Mouse (Mus musculus) left cerebral cortex, postnatal 14 days (tissue): Measurements from ENCODE around the gene Traf2. TPM values are rescaled to one million over a fixed set of nuclear protein-coding genes. Genes with fewer than 3 reads are reported as not detected.
"Not testable (repeated sequence)": the region's sequence is repeated elsewhere in the genome, so short reads cannot be mapped to it uniquely, and the experiment has no call there.

Source experiments
- DNase-seq, 2 experiments: peaks; one replicate each; pipeline ENCODE4 v3.0.0; 2021 to 2022; ENCODE audit warnings: low spot score in 2 of 2, mixed read lengths in 1 of 2
- intact Hi-C: fragments of 180-260 bp; cut with DNase I; formaldehyde crosslinking; loops from one replicate; pipeline ENCODE4 v1.15.1; 2025
- total RNA-seq, 2 experiments: library from RNA; stranded (reverse); gene quantifications; 2 replicates each; pipeline ENCODE4 v1.2.3; 2021

Traf2 gene
- total RNA-seq, 2 experiments from 2014 or later: 9.1 to 9.5 TPM

GRCm38 (mm10) chr2:25576965-25577891 lies 30.5 kb upstream of the Traf2 start:
- DNase-seq: no peak
- intact Hi-C loops: no loop called here

- intact Hi-C loops: no loop called here
- DNase-seq: no peak
Observed at GRCm38 (mm10) chr2:25576028-25576850, 29.5 kb upstream of the Traf2 start.

- intact Hi-C loops: no loop called here
- no peak for DNase-seq
Observed at GRCm38 (mm10) chr2:25575432-25576027, 28.8 kb upstream of the Traf2 start.

- intact Hi-C loops: no loop called here
- peak; percentile 96 to 98 for DNase-seq
Observed at GRCm38 (mm10) chr2:25574579-25575431, 28.1 kb upstream of the Traf2 start, which contains the start of the genes Mamdc4 and Phpt1. TSS of gene Mamdc4 (minus strand) at chr2:25574845. TSS of gene Phpt1 (minus strand) at chr2:25575224.

GRCm38 (mm10) chr2:25574136-25574535 lies 27.4 kb upstream of the Traf2 start:
- intact Hi-C loops: no loop called here
- no peak for DNase-seq

- DNase-seq: no peak
- intact Hi-C loops: no loop called here
Observed at GRCm38 (mm10) chr2:25573068-25573467, 26.3 kb upstream of the Traf2 start.

GRCm38 (mm10) chr2:25571221-25571620 lies 24.5 kb upstream of the Traf2 start:
- intact Hi-C loops: no loop called here
- no peak for DNase-seq

- intact Hi-C loops: no loop called here
- no peak for DNase-seq
Observed at GRCm38 (mm10) chr2:25569323-25569722, 22.6 kb upstream of the Traf2 start.

GRCm38 (mm10) chr2:25568473-25569019 lies 21.8 kb upstream of the Traf2 start:
- no peak for DNase-seq
- intact Hi-C loops: no loop called here

GRCm38 (mm10) chr2:25566558-25566957 lies 19.8 kb upstream of the Traf2 start:
- DNase-seq: no peak
- intact Hi-C loops: no loop called here

- intact Hi-C loops: no loop called here
- no peak for DNase-seq
Observed at GRCm38 (mm10) chr2:25565741-25566140, 19.0 kb upstream of the Traf2 start.

GRCm38 (mm10) chr2:25561946-25562345 lies 15.2 kb upstream of the Traf2 start:
- DNase-seq: no peak
- intact Hi-C loops: no loop called here

- intact Hi-C loops: no loop called here
- no peak for DNase-seq
Observed at GRCm38 (mm10) chr2:25560551-25560950, 13.8 kb upstream of the Traf2 start.

- intact Hi-C loops: no loop called here
- DNase-seq: no peak
Observed at GRCm38 (mm10) chr2:25558774-25559173, 12.0 kb upstream of the Traf2 start.

- intact Hi-C loops: no loop called here
- DNase-seq: no peak
Observed at GRCm38 (mm10) chr2:25557964-25558360, 11.2 kb upstream of the Traf2 start.

- DNase-seq: peak; percentile 94 to 97
Observed at GRCm38 (mm10) chr2:25557221-25557963, 10.7 kb upstream of the Traf2 start, which contains the start of gene Edf1. TSS of gene Edf1 (plus strand) at chr2:25557847.

GRCm38 (mm10) chr2:25556296-25556695 lies 9.6 kb upstream of the Traf2 start:
- intact Hi-C loops: no loop called here
- DNase-seq: no peak

More at GRCm38 (mm10) chr2:25557221-25557963, 10.7 kb upstream of the Traf2 start, which contains the start of gene Edf1:
- intact Hi-C loops: no loop called here

- DNase-seq, intact Hi-C loops: not testable (repeated sequence)
Observed at GRCm38 (mm10) chr2:25555479-25555878, 8.7 kb upstream of the Traf2 start.
